Mouse (Mus musculus) small intestine, adult 2 months (tissue): ENCODE results near the gene Umad1.

Experiments
- CTCF ChIP-seq: fragments of 200-500 bp; IDR thresholded peaks from 2 replicates; pipeline ENCODE4 v1.5.1; 2012; ENCODE audit warnings: low read depth, mild to moderate bottlenecking, control low read depth, inconsistent platforms, low read length, moderate library complexity, mixed read lengths; ENCODE audit not compliant: insufficient replicate concordance, insufficient read length; ENCODE audit errors: extremely low read depth
- POLR2A ChIP-seq: fragments of 200-500 bp; IDR thresholded peaks from 2 replicates; pipeline ENCODE4 v1.6.1; 2012; ENCODE audit warnings: low read depth, mild to moderate bottlenecking, control low read depth, inconsistent platforms, low read length, moderate library complexity

DNA sequence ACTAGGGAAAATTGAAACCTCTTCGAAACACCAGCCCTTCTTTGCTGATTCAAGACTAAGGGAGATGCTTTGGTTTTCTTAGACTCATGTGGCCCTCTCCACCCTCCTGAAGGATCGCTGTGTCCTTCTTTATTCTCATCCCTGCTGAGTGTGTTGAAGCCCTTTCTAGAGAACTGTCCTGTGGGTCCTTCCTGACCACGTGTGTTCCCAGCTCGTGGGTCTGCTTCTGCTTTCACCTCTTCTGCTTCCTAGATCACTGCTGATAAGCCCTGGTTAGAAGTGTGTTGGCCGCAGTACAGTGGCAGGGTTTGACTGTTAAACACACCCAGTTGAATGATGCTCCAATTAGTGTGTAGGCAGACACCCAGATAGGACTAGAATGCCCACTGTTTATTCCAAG is 168.6 kb downstream of the Umad1 start:
- no peak for TF ChIP-seq CTCF
- TF ChIP-seq POLR2A, result no peak
